Mouse (Mus musculus): ENCODE data around the gene 4930442H23Rik.

Gene 4930442H23Rik

DNA sequence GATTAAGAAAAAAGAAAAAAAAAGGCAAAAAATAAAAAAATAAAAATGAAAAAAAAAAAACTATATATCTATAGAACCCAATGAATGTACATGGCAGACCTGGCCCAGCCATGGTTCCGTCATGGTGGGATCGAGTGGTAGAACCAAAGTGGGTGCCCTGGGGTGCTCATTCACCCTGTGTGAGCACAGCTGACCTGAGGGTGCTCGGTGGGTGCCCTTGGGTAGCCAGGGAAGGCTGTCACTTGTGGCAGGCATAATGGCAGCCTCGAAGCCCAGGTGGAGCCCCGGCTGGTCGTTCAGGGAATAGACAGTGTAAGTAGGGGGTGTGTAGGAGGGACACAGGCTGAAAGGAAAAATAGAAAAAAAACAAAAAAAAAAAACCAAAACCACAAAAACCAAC lies 32.4 kb downstream of the 4930442H23Rik start:
- CTCF ChIA-PET, result interaction anchor here (0.6 to 0.7 kb wide), 2 partner anchors 8 to 148 kb away, joined by 5 to 8 read pairs; no protein-coding TSS in a partner anchor

GRCm38 (mm10) chr10:81146296-81146695 lies 37.4 kb downstream of the 4930442H23Rik start:
- CTCF ChIA-PET, result no interaction called here

DNA sequence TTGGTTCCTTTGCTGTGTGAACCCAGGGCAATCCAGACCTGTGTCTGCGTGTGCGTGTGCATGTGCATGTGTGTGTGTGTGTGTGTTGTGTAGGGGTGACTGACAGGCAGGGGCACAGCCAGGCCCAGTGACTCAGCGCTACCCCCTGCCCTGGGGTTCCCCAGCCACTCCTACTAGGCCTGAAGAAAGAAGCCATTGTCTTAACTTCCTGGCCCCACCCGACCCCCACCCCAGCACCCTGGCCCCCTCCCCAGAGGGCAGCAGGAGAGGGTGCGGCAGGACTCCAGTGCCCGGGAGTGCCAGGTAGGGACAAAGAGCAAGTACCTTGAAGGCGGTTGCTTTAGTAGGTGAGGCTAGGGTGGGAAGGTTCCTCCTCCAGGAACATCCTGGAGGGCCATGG lies 37.9 kb downstream of the 4930442H23Rik start:
- CTCF ChIA-PET, result no interaction called here

- CTCF ChIA-PET, result no interaction called here
Observed at GRCm38 (mm10) chr10:81145307-81145706, 38.3 kb downstream of the 4930442H23Rik start.

- CTCF ChIA-PET, result no interaction called here
Observed at GRCm38 (mm10) chr10:81144667-81145066, 39.0 kb downstream of the 4930442H23Rik start.

GRCm38 (mm10) chr10:81143845-81144437 lies 39.7 kb downstream of the 4930442H23Rik start:
- CTCF ChIA-PET, result no interaction called here

- CTCF ChIA-PET, result interaction anchor here (0.5 kb wide), 1 partner anchor 8 kb away, joined by 8 read pairs; no protein-coding TSS in a partner anchor
Observed at GRCm38 (mm10) chr10:81143157-81143633, 40.5 kb downstream of the 4930442H23Rik start.

GRCm38 (mm10) chr10:81142551-81142981 lies 41.1 kb downstream of the 4930442H23Rik start:
- CTCF ChIA-PET, result no interaction called here

DNA sequence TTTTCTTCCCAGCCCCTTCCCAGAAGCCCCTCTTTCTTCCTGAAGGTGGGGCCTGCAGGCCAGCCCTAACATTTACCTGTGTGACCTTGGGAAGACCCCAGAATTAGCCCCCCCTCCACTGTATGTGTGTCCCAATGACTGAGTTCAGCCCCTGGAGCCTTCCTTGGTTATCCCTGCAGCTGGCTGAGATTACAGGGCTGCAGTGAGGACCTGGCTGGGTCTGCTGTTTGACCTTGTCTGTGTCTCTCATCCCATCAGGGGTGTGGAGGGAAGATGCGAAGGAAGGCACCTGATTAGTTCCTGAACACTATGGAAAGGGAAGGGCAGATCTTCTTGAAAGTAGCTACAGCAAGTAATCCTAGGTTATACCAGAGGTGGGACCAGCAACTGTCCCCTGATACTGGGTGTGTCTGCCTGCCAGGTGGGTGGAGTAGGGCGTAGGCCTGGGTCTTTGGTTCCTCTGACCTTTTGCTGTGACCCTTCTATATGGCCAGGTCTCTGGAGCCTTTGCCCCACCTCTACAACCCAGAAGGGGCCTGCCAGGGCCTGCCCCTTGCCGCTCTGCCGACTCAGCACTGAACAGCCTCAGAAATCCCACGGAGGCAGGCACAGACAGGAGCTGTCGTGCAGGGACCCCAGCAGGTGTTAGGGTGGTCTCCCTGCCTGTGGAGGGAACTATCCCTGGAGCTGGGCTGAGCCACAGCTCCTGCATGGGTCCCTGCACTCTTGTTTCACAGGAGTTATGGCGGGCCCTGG lies 42.0 kb downstream of the 4930442H23Rik start:
- CTCF ChIA-PET, result no interaction called here

DNA sequence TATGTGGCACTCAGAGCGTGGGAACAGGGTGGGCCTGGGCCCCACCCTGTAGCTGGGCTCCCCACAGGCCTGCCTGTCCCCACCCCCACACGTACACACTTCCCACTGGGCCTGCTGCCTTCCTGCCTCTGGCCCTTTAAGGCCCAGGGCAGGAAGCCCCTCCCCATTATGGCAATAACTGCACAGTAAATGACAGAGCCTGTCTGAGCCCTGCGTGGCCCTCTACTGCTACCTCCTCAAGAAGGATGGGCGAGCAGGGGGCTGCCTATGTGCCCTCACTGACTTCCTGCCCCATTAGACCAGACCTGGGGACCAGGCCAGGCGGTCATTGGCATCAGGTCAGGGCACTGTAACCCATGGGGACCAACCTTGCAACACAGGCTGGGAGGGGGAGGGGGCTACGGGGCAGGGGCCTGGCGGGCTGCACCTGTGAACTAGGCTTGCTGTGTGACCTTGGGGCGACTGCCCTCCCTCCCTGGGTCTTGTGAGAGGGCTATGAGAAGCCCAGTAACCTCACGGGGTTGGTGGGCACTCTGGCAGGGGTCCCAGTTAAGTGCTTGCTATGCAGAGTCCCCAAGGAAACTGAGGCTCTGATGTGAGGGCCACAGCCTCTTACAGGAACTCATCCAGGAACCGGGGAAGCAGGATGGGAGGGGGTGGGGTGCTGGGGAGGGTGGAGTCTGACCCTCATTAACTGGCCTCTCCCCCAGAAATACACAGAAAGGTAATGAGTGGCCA lies 42.8 kb downstream of the 4930442H23Rik start:
- CTCF ChIA-PET, result no interaction called here

GRCm38 (mm10) chr10:81140005-81140404 lies 43.6 kb downstream of the 4930442H23Rik start:
- CTCF ChIA-PET, result interaction anchor here (0.7 kb wide), 1 partner anchor 72 kb away, joined by 4 read pairs; no protein-coding TSS in a partner anchor

GRCm38 (mm10) chr10:81139529-81139846 lies 44.2 kb downstream of the 4930442H23Rik start:
- CTCF ChIA-PET, result interaction anchor here (0.7 kb wide), 1 partner anchor 71 kb away, joined by 4 read pairs; no protein-coding TSS in a partner anchor

- CTCF ChIA-PET, result interaction anchor here (0.6 to 1.3 kb wide), 2 partner anchors 9 to 23 kb away, joined by 5 read pairs; no protein-coding TSS in a partner anchor
Observed at GRCm38 (mm10) chr10:81138821-81139528, 44.7 kb downstream of the 4930442H23Rik start.

GRCm38 (mm10) chr10:81138131-81138782 lies 45.4 kb downstream of the 4930442H23Rik start:
- CTCF ChIA-PET, result interaction anchor here (0.6 to 1.3 kb wide), 2 partner anchors 8 to 24 kb away, joined by 5 read pairs; no protein-coding TSS in a partner anchor

GRCm38 (mm10) chr10:81137252-81138130 lies 46.2 kb downstream of the 4930442H23Rik start:
- CTCF ChIA-PET, result interaction anchor here (1.3 kb wide), 1 partner anchor 25 kb away, joined by 5 read pairs; no protein-coding TSS in a partner anchor

GRCm38 (mm10) chr10:81136706-81137231 lies 46.9 kb downstream of the 4930442H23Rik start:
- CTCF ChIA-PET, result no interaction called here

- CTCF ChIA-PET, result no interaction called here
Observed at GRCm38 (mm10) chr10:81135831-81136705, 47.6 kb downstream of the 4930442H23Rik start.

- CTCF ChIA-PET, result no interaction called here
Observed at GRCm38 (mm10) chr10:81134966-81135681, 48.5 kb downstream of the 4930442H23Rik start, which contains the start of gene Zbtb7a. Gene Zbtb7a, plus strand, starts transcription at chr10:81135220.
